Mouse (Mus musculus) cerebellum, adult 11 months (tissue): ENCODE data around the gene Cenpj.
A peak's percentile ranks its signal among the peaks of the same experiment; 100 is the strongest.

ENCODE experiments used
- DNase-seq: peaks from one replicate; pipeline ENCODE4 v3.0.0; 2022

Gene Cenpj

GRCm38 (mm10) chr14:56544946-56545345 is 30.3 kb downstream of the Cenpj start:
- DNase-seq, result no peak

- DNase-seq, result peak; percentile 29
These were observed 44.4 kb downstream of the Cenpj start for GRCm38 (mm10) chr14:56530788-56531187.

- no peak for DNase-seq
These were observed 60.5 kb downstream of the Cenpj start for GRCm38 (mm10) chr14:56514775-56515174.

- DNase-seq, result no peak
These were observed 63.1 kb downstream of the Cenpj start for GRCm38 (mm10) chr14:56512084-56512483.

GRCm38 (mm10) chr14:56506743-56507142 is 68.5 kb downstream of the Cenpj start:
- DNase-seq, result no peak

- no peak for DNase-seq
These were observed 72.8 kb downstream of the Cenpj start for GRCm38 (mm10) chr14:56502407-56502806.

- no peak for DNase-seq
These were observed 85.4 kb downstream of the Cenpj start for GRCm38 (mm10) chr14:56489806-56490205.
